Mouse (Mus musculus) layer of hippocampus, postnatal 14 days (tissue): ENCODE data around the gene Cog2. TPM values are rescaled to one million over a fixed set of nuclear protein-coding genes. Genes with fewer than 3 reads are reported as not detected.

Source experiments
- DNase-seq, 2 experiments: peaks; one replicate each; pipeline ENCODE4 v3.0.0; 2021 to 2022; ENCODE audit warnings: low spot score in 2 of 2, mixed read lengths in 1 of 2
- total RNA-seq, 2 experiments: library from RNA; stranded (reverse); gene quantifications; 2 replicates each; pipeline ENCODE4 v1.2.3; 2021

Cog2 gene
- total RNA-seq, 2 experiments from 2014 or later, result 33.7 to 38.2 TPM

DNA sequence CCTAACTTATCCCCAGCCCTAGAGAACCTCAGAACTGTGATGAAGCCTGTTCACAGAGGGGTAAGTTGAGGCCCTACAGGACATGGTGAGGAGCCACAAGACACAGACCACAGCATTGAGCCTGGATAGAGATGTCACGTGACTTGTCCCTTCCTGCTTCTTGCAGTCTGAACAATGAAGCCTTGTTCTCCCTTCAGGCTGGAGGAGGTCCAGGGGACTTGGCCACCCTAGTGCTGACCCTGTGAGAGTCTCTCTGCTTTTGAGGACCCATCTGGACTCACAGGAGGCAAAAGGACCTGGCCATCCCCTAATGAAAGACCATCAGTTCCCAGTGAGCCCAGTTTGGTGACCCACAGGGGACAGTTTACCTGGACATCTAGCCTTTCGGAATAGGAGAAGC lies 48.5 kb downstream of the Cog2 start:
- DNase-seq, result peak in 1 of 2 experiments; percentile 60

DNA sequence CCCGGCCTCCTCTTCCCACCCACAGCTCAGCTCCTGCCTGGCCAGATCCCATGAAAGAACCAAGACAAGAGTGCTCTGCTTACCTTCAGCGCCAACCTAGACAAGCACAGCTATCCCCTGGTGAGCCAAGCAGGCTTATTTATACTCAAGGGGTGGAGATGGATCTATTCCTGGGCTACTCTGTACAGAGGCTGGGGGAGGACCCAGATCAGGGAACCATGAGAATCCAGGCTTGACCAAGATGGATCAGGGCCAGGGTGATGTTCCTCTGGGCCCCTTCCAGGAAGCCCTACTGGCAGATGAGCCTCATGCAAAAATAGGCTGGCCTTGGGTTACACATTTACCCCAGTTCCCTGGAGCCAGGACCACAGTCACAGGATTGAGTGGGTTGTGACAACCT lies 49.0 kb downstream of the Cog2 start, which contains the start of gene Agt:
TSS of gene Agt (minus strand) at position 114 of the 400 bp plus-strand sequence.
- DNase-seq, result no peak

DNA sequence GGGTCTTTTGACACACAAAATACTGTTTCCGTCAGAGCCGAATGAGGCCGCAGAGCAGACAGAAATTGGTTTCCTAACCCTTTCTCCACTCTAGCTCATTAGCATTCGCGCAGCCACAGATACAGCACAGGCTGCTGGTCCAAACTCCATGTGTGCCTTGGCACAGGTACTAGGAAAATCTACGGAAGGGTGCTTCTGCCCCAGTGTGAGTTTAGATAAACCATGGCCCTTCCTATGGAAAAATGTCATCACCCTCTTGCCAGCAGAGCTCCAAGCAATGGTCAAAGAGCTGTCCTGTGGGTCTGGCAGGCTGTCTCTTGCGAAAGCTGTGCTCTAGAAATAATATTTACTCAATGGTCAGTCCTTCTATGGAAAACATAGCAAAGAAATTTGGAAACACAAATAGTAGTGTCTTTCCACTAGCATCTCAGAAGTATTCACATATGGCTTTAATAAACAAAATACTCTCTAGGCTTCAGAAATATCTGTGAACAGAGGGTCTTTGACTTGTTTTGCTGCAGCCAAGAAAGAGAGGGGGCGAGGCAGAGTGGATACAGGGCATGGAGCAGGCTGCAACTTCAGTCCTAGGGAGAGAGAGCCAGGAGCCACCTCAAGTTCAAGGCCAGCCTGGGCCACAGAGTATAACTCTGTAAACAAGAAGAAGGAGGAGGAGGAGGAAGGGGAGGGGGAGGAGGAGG lies 51.3 kb downstream of the Cog2 start:
- DNase-seq, result no peak

DNA sequence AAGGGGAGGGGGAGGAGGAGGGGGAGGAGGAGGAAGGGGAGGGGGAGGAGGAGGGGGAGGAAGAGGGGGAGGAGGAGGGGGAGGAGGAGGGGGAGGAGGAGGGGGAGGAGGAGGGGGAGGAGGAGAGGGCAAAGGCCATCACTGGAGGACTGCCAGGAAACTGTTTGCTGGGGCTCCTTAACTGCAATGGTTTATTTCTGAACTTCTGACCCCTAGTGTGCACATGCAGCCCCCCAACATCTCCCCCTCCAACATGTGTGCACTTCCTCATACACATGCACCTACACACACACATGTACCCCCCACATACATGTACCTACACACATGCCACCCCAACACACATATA lies 51.8 kb downstream of the Cog2 start:
- DNase-seq, result no peak

DNA sequence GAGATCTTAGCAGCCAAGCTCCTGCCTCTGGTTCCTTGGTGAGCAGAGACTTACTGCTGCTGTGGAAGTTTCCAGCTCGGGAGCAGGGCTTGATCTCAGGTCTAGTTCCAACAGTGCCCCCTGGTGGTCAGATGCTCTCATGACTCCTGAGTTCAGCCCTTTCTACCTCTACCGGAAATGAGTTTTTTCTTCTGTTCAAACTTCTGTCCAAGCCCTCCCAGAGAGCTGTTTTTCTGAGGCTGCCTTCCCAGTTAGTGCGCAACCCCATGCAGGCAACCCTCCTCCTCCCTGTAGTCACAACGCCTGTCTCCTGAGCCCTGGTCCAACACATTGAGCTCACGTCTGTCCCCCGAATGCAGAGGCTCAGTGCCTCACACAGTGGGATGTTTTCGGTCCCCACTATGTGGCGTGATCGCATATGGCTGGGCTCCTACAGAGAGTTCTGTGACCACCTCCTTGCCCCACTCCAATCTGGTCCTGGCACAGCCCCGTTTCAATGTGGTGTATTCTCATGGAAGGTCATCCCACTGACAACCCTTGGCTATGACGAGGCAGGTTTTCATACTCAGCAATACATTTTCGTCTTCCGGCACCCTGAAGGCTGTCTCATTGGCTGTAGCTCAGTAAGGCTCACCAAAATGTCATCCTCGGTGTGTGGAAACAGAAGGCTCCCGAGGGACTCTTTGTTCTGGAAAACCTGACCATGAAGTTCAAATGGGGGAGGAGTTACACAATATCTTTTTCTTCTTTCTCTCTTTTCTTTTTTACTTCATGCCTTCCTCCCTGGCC lies 53.2 kb downstream of the Cog2 start:
- peak; percentile 89 to 95 for DNase-seq

DNA sequence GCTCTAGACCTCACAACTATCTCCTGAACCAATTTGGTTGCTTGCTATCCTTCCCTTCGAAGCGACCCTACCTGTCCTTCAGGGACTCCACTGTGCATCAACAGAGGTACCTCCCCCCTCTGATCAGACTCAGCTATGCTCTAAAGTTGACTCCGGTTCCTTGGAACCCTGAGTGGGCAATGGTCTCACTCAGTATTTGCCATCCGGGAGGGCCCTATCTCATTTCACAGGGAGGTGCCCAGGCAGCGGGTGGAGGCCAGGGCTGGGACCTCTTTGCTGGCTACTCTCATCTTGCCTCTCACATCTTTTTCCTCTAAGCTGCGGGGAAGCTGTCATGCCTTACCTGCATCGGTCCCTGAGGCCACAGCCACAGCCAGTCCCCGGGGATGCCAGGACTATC lies 55.2 kb downstream of the Cog2 start, which contains the start of gene Capn9:
TSS of gene Capn9 (plus strand) at position 301 of the 400 bp plus-strand sequence.
- no peak for DNase-seq

DNA sequence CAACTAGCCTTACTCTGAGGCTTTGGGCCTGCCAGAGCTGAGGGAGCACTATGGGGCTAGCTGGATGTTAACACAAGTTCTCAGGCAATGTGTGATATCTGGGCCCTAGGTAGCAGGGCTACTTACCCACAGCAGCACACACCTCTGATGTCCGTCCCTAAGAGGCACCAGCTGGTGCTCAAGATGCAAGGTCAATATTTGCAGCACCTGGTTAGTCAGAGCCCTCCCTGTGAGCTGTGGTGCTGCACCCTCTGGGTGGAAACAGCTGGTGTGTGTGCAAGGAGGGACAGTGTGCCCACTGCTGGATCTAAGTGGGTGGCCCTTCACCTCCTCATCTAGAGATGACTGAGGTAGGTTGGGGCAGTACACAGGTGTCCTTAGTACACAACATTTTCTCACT lies 56.2 kb downstream of the Cog2 start:
- DNase-seq, result no peak

DNA sequence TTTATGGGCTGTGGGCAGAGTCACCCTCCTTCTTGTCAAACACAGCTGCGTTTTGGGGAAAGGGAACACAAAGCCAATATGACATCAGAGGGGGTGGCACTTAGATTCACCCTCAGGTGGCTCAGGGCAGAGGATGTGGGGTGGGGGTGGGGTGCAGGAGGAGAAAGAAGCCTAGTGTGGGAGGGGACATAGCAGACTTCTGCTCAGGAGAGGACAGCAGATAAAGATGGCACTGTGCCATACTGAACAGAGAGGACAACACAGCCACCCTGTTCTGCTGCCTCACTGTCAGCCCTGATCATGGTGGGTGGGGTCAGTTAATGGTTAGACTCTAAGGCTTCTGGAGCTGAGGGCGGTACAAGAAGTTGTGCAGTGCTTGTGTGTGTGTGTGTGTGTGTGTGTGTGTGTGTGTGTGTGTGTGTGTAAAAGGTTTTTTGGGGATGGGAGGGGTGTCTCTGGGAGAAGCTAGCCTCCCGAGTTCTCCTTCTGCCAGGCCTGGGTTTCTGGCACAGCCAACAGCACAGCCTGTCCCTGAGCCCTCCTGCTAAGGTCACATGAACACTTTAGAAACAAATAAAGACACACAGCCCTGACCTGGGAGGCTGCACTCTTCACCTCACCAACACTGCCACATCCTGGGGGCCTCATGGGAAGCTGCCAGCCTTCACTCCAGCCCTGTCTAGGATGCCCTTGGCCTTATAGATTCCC lies 65.3 kb downstream of the Cog2 start:
- DNase-seq, result peak in 1 of 2 experiments; percentile 44

DNA sequence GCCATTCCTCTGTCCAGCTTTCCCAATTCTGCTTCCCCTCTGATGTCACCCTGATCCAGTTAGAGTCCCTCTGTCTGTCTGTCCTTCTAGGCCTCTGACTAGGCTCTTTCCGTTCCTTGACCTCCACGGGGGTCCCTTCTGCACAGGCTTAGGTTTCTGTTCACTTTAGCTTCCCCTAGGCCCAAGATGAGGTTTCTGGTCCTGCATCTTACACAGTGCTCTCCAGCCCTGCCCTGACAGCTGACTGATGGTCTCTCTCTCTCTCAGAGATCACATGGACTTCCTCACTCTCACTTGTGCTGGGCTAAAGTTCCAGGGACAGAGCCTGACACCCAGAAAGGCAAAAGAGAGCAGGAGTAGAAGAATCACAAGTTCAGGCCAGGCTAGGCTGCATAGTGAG lies 66.0 kb downstream of the Cog2 start:
- DNase-seq, result no peak

DNA sequence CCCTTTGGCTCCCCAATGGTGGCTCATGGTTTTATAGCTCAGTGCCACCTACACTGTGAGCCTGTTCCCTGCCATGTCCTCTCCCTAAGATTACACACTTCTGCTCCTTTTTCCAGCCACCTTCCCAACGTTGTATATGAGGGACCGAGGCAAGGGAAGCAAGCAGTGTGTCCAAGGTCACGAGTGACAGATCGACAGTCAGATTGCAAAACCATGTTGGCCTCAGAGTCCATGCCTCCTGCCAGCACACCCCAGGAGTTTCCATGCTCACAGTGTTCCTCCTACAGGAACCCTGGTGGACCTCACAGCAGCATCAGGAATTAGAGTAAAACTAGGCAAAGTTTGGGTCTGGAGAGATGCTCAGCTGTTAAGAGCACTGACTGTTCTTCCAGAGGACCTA lies 68.8 kb downstream of the Cog2 start:
- no peak for DNase-seq

Other genes with a start within 250 kb of the Cog2 start
- 100 to 1,000 TPM; 186 to 191 TPM for gene Pgbd5, start 81.1 kb upstream of the Cog2 start, total RNA-seq
- 10 to 100 TPM; 56.4 to 82.1 TPM for gene Agt, start 48.9 kb downstream of the Cog2 start, total RNA-seq
- under 1 TPM in 1 of 2 experiments, not detected in 1; 0.18 TPM for gene Capn9, start 55.3 kb downstream of the Cog2 start, total RNA-seq
- gene 2310022B05Rik, start 142.6 kb downstream of the Cog2 start, total RNA-seq, result 10 to 100 TPM; 94.7 to 99.2 TPM
- gene Ttc13, start 201.2 kb downstream of the Cog2 start, total RNA-seq, result 10 to 100 TPM; 51.8 to 54.9 TPM
- 10 to 100 TPM; 11.3 to 13.3 TPM for gene Arv1, start 201.4 kb downstream of the Cog2 start, total RNA-seq
- gene Fam89a, start 231.1 kb downstream of the Cog2 start, total RNA-seq, result under 1 TPM; 0.67 to 0.97 TPM